Mouse (Mus musculus) mouse trophoblast stem cell (cell line): ENCODE measurements around the gene Tmc8.
"Not testable (repeated sequence)": the region's sequence is repeated elsewhere in the genome, so short reads cannot be mapped to it uniquely, and the experiment has no call there.

ENCODE experiments used
- in situ Hi-C, 2 experiments: fragments of 300-500 bp; cut with MseI, MboI; formaldehyde crosslinking; loops; 2 replicates in 1 of 2; 3 replicates in 1 of 2; pipeline ENCODE4 v1.15.1; 2025

Gene Tmc8

GRCm38 (mm10) chr11:117772352-117772751, 9.5 kb upstream of the Tmc8 start:
- in situ Hi-C loops = no loop called here

- in situ Hi-C loops = no loop called here
Observed at GRCm38 (mm10) chr11:117774925-117775324, 7.0 kb upstream of the Tmc8 start.

- in situ Hi-C loops = no loop called here
Observed at GRCm38 (mm10) chr11:117775540-117775939, 6.3 kb upstream of the Tmc8 start.

- in situ Hi-C loops = no loop called here
Observed at GRCm38 (mm10) chr11:117776085-117776792, 5.6 kb upstream of the Tmc8 start.

- in situ Hi-C loops = no loop called here
Observed at GRCm38 (mm10) chr11:117777111-117777510, 4.8 kb upstream of the Tmc8 start.

- in situ Hi-C loops = no loop called here
Observed at GRCm38 (mm10) chr11:117778031-117778430, 3.8 kb upstream of the Tmc8 start.

- in situ Hi-C loops = no loop called here
Observed at GRCm38 (mm10) chr11:117778851-117779433, 2.9 kb upstream of the Tmc8 start.

GRCm38 (mm10) chr11:117779434-117780198, 2.3 kb upstream of the Tmc8 start:
- in situ Hi-C loops = no loop called here

- in situ Hi-C loops = no loop called here
Observed at GRCm38 (mm10) chr11:117780199-117780515, 1.7 kb upstream of the Tmc8 start.

GRCm38 (mm10) chr11:117780582-117781111, 1.2 kb upstream of the Tmc8 start:
- in situ Hi-C loops = no loop called here

GRCm38 (mm10) chr11:117781199-117781821, 566 bp upstream of the Tmc8 start:
- in situ Hi-C loops = no loop called here

GRCm38 (mm10) chr11:117782705-117783034, 794 bp downstream of the Tmc8 start:
- in situ Hi-C loops = no loop called here

GRCm38 (mm10) chr11:117783089-117783488, 1.2 kb downstream of the Tmc8 start:
- in situ Hi-C loops = no loop called here

GRCm38 (mm10) chr11:117783683-117784309, 1.9 kb downstream of the Tmc8 start:
- in situ Hi-C loops = no loop called here

- in situ Hi-C loops = no loop called here
Observed at GRCm38 (mm10) chr11:117786294-117786693, 4.4 kb downstream of the Tmc8 start.

- in situ Hi-C loops = not testable (repeated sequence)
Observed at GRCm38 (mm10) chr11:117788481-117788880, 6.6 kb downstream of the Tmc8 start.

- in situ Hi-C loops = no loop called here
Observed at GRCm38 (mm10) chr11:117790286-117790685, 8.4 kb downstream of the Tmc8 start.

GRCm38 (mm10) chr11:117790703-117791440, 9.0 kb downstream of the Tmc8 start:
- in situ Hi-C loops = no loop called here

GRCm38 (mm10) chr11:117791441-117791761, 9.5 kb downstream of the Tmc8 start:
- in situ Hi-C loops = no loop called here

- in situ Hi-C loops = no loop called here
Observed at GRCm38 (mm10) chr11:117792281-117792888, 10.5 kb downstream of the Tmc8 start.

GRCm38 (mm10) chr11:117794035-117794551, 12.2 kb downstream of the Tmc8 start:
- in situ Hi-C loops = no loop called here
